Mouse (Mus musculus): ENCODE data around the gene Agk.

Gene Agk

GRCm38 (mm10) chr6:40324897-40325841 lies at the start of gene Agk:
Gene Agk, plus strand, starts transcription at chr6:40325172.
- in situ Hi-C loops (cut with MboI; ENCODE audit: low pct_unique_long_range_greater_than_20kb in 1 of 2, low sequenced_read_pairs in 2 of 2, unreplicated experiment in 1 of 2): no loop called here

GRCm38 (mm10) chr6:40300707-40301106 lies 24.3 kb upstream of the Agk start:
- in situ Hi-C loops (cut with MboI; ENCODE audit: low pct_unique_long_range_greater_than_20kb in 1 of 2, low sequenced_read_pairs in 2 of 2, unreplicated experiment in 1 of 2): no loop called here

GRCm38 (mm10) chr6:40303379-40303778 lies 21.6 kb upstream of the Agk start:
- in situ Hi-C loops (cut with MboI; ENCODE audit: low pct_unique_long_range_greater_than_20kb in 1 of 2, low sequenced_read_pairs in 2 of 2, unreplicated experiment in 1 of 2): no loop called here

- in situ Hi-C loops (cut with MboI; ENCODE audit: low pct_unique_long_range_greater_than_20kb in 1 of 2, low sequenced_read_pairs in 2 of 2, unreplicated experiment in 1 of 2): no loop called here
These were observed 20.0 kb upstream of the Agk start for GRCm38 (mm10) chr6:40304972-40305371.

GRCm38 (mm10) chr6:40326341-40326740 lies 1.4 kb downstream of the Agk start:
- in situ Hi-C loops (cut with MboI; ENCODE audit: low pct_unique_long_range_greater_than_20kb in 1 of 2, low sequenced_read_pairs in 2 of 2, unreplicated experiment in 1 of 2): no loop called here

GRCm38 (mm10) chr6:40333497-40333896 lies 8.5 kb downstream of the Agk start:
- in situ Hi-C loops (cut with MboI; ENCODE audit: low pct_unique_long_range_greater_than_20kb in 1 of 2, low sequenced_read_pairs in 2 of 2, unreplicated experiment in 1 of 2): no loop called here

- in situ Hi-C loops (cut with MboI; ENCODE audit: low pct_unique_long_range_greater_than_20kb in 1 of 2, low sequenced_read_pairs in 2 of 2, unreplicated experiment in 1 of 2): no loop called here
These were observed 12.1 kb downstream of the Agk start for GRCm38 (mm10) chr6:40336735-40337731.

- in situ Hi-C loops (cut with MboI; ENCODE audit: low pct_unique_long_range_greater_than_20kb in 1 of 2, low sequenced_read_pairs in 2 of 2, unreplicated experiment in 1 of 2): no loop called here
These were observed 22.2 kb downstream of the Agk start for GRCm38 (mm10) chr6:40346959-40347771.

- in situ Hi-C loops (cut with MboI; ENCODE audit: low pct_unique_long_range_greater_than_20kb in 1 of 2, low sequenced_read_pairs in 2 of 2, unreplicated experiment in 1 of 2): no loop called here
These were observed 22.8 kb downstream of the Agk start for GRCm38 (mm10) chr6:40347772-40348111.

GRCm38 (mm10) chr6:40350041-40350440 lies 25.1 kb downstream of the Agk start:
- in situ Hi-C loops (cut with MboI; ENCODE audit: low pct_unique_long_range_greater_than_20kb in 1 of 2, low sequenced_read_pairs in 2 of 2, unreplicated experiment in 1 of 2): loop anchor here in 1 of 2 experiments (25.0 kb wide), 1 partner anchor 1937 kb away; the partner anchor contains the start of gene Clcn1

GRCm38 (mm10) chr6:40350856-40351255 lies 25.9 kb downstream of the Agk start:
- in situ Hi-C loops (cut with MboI; ENCODE audit: low pct_unique_long_range_greater_than_20kb in 1 of 2, low sequenced_read_pairs in 2 of 2, unreplicated experiment in 1 of 2): loop anchor here in 1 of 2 experiments (25.0 kb wide), 1 partner anchor 1936 kb away; the partner anchor contains the start of gene Clcn1

GRCm38 (mm10) chr6:40353360-40353759 lies 28.4 kb downstream of the Agk start:
- in situ Hi-C loops (cut with MboI; ENCODE audit: low pct_unique_long_range_greater_than_20kb in 1 of 2, low sequenced_read_pairs in 2 of 2, unreplicated experiment in 1 of 2): loop anchor here in 1 of 2 experiments (25.0 kb wide), 1 partner anchor 1934 kb away; the partner anchor contains the start of gene Clcn1

GRCm38 (mm10) chr6:40371031-40371430 lies 46.1 kb downstream of the Agk start:
- in situ Hi-C loops (cut with MboI; ENCODE audit: low pct_unique_long_range_greater_than_20kb in 1 of 2, low sequenced_read_pairs in 2 of 2, unreplicated experiment in 1 of 2): loop anchor here in 1 of 2 experiments (25.0 kb wide), 1 partner anchor 1916 kb away; the partner anchor contains the start of gene Clcn1

GRCm38 (mm10) chr6:40380181-40380580 lies 55.2 kb downstream of the Agk start:
- in situ Hi-C loops (cut with MboI; ENCODE audit: low pct_unique_long_range_greater_than_20kb in 1 of 2, low sequenced_read_pairs in 2 of 2, unreplicated experiment in 1 of 2): no loop called here

- in situ Hi-C loops (cut with MboI; ENCODE audit: low pct_unique_long_range_greater_than_20kb in 1 of 2, low sequenced_read_pairs in 2 of 2, unreplicated experiment in 1 of 2): no loop called here
These were observed 56.9 kb downstream of the Agk start for GRCm38 (mm10) chr6:40381908-40382307.

GRCm38 (mm10) chr6:40385682-40386081 lies 60.7 kb downstream of the Agk start:
- in situ Hi-C loops (cut with MboI; ENCODE audit: low pct_unique_long_range_greater_than_20kb in 1 of 2, low sequenced_read_pairs in 2 of 2, unreplicated experiment in 1 of 2): no loop called here

- in situ Hi-C loops (cut with MboI; ENCODE audit: low pct_unique_long_range_greater_than_20kb in 1 of 2, low sequenced_read_pairs in 2 of 2, unreplicated experiment in 1 of 2): no loop called here
These were observed 63.7 kb downstream of the Agk start for GRCm38 (mm10) chr6:40388660-40389059.

- in situ Hi-C loops (cut with MboI; ENCODE audit: low pct_unique_long_range_greater_than_20kb in 1 of 2, low sequenced_read_pairs in 2 of 2, unreplicated experiment in 1 of 2): no loop called here
These were observed 66.0 kb downstream of the Agk start for GRCm38 (mm10) chr6:40390975-40391374.
